Mouse (Mus musculus) kidney, adult 9 months (tissue): ENCODE measurements at regions not wholly inside any gene's neighbourhood (a gene's known extent, or its start where the extent isn't known, plus 50 kb on each side); places are given as distances from the start of the nearest gene placed in this dataset.

Experiments used
- DNase-seq: peaks from one replicate; pipeline ENCODE4 v3.0.0; 2022

- DNase-seq: no peak
These were observed 78.9 kb upstream of the Otx2 start for GRCm38 (mm10) chr14:48752579-48752905.

DNA sequence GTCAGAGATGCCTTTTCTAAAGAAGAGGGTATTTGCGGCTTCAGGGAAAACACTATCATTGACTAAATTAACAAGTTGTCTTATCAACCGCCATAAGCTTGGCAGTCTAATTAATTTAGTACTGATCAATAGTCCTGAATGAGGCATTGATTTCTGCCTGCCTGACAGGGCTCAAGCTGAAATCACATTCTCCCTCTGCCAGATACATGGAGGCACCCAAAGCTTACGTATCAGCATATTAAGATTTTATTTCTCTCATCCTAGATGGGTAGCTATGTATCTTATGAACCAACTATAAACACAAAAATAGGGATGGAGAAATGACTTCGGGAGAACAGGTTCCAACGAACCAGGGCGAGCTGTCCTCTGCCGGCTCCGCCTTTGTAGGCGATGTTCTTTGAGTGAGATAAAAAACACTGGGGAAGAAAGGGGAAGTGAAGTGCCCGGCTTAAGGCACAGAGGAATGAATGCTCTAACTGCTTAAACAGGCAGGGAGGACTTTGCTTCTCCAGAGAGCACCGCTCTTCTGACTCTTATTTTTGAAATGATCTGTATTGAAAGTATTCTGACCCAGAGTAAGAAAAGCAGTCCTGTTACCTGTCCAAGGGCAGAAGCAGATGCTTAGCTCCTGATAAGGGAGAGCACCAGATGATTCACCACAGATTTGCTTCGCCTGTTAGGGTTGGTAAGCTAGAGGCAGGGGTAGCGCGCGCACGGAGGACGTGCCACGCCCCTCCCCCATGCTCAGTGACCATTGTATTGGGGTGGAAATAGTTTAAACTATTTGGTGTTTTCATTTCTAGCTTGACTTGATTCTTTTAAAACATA, 78.3 kb upstream of the Otx2 start:
- no peak for DNase-seq

DNA sequence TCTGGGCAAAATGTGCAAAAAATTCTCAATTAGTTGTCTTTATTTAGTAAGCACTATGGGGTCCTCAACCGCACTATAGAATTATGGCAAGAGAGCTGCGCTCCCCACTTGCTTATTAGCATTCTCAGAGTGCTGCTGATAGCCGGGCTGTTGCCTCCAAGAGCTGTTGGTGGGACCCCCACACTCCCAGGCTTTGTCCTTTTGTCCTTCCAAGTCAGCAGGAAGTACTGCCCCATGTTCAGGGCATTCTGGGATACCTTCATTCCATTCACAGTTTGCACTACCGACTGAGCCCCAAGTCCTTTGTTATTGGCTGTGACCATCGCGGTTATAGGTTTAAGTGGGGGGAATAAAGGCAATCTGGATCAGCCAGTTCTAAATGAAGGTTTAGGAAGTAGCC, 77.4 kb upstream of the Otx2 start:
- DNase-seq: no peak

GRCm38 (mm10) chr14:48748976-48749375, 75.4 kb upstream of the Otx2 start:
- no peak for DNase-seq

GRCm38 (mm10) chr14:48747936-48748335, 74.3 kb upstream of the Otx2 start:
- no peak for DNase-seq

GRCm38 (mm10) chr14:48740942-48741602, 67.5 kb upstream of the Otx2 start:
- DNase-seq: no peak

DNA sequence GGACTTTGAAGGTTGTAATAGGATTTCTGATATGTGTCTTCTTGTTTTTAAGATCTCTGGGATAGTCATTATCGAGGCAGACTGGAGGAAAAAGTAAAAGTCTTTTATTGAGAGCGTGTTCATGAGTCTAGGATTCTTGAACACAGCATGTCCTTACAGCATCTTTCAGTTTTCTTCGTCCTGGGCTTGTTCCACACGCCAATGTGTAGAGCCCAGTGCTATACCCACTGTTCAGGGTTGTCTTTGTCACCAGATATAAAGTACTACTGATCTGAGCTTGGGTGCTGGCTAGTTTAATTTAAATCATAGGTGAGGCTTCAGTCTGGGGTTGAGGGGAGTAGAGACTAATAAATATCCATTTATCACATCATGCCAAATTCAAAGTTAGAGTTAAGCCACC, 65.5 kb upstream of the Otx2 start:
- DNase-seq: no peak

DNA sequence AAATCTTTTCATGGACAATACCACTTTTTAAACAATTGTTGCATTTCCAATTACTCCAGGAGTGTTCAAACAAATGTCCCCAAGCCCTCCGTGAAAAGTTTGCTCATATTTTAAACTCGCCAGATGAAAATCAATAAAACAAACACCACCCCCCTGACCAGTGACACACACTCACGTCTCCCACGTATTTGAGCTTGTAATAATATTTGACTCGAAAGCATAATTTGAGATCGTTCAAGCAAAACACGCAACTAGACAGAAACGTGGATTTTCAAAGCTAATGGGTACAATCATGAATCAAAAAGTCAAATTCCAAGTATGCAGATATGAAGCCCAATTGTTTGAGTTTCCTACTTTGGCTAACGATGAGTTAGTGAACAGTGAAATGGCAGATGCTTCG, 65.0 kb upstream of the Otx2 start:
- DNase-seq: no peak

- no peak for DNase-seq
These were observed 64.6 kb upstream of the Otx2 start for GRCm38 (mm10) chr14:48738213-48738612.

DNA sequence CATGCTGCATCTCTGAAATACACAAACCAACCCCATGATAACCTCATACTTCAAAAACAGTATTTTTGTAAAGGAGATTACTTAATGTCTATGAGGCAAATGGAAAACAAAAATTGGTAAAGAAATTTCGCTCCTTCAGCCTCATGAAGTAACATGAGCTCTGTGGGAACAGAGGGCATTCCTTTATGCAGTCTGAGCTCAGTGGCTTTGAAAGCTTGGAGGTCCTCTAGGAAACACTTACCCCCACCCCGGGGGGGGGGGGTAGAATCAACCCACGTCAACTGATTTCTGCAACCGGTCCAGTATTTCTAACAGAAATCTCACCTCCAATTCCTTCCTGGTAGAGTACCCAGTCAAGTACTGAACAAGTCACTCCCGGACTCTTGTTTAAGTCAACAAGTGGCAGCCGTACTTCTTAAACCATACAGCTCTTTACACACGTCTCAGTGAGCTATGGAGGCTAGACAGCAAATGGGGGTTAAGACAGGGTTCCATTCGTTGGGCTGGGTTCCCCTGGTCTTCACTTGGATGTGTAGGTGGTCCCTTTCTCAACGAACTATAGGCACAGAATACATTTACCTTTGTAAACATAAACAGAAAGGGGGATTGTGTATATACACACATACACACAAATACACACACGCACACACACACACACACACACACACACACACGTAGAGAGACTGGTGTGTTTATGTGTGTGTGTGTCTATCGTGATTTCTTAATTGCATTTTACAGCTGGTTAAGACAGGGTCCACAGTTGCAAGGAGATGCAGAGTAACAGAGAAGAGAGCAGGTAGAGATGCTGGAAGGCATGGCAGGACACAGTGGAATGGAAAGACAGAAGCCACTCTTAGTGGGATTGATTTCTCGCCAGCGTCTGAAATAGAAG, 63.6 kb upstream of the Otx2 start:
- DNase-seq: no peak

DNA sequence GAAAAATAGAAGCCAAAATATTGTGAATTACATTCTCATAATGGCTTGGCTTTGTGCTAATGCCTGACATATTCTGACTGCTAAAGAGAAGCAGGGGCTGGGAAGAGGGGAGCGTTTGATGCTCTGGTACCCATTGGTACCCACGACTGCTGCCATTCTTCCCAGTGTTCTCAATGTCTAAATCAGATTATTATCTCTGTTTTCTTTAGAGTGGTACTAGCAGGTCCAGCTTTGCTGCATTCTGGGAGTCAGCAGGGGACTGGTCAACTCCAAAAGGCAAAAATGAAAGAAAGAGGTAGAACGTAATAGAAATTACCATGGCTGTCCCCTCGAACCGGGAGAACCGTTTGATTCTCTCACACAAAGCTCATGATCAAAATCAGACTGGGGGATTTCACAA, 62.6 kb upstream of the Otx2 start:
- no peak for DNase-seq

DNA sequence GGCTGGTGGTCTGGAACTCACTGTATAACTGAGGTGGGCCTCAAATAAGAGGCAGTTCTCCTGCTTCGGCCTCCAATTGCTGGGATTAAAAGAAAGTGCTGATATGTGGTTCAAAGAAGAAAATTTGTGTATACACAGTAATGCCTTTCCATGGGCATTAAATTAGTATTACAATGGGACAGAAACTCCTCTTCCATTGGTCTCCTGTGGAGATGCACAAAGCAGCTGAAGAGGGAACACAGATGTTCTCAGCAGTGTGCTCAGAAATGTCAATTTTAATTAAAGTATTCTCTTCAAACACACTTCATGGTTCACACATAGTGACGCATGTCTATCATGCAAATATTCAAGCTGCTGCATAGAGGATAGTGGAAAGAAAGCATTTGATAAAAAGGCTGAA, 56.4 kb upstream of the Otx2 start:
- DNase-seq: no peak
